Mouse (Mus musculus) layer of hippocampus, postnatal 10 days (tissue): Measurements from ENCODE around the gene Dolpp1. TPM values are rescaled to one million over a fixed set of nuclear protein-coding genes. Genes with fewer than 3 reads are reported as not detected.
A peak's percentile ranks its signal among the peaks of the same experiment; 100 is the strongest.

ENCODE experiments used
- DNase-seq, 2 experiments: peaks; one replicate each; pipeline ENCODE4 v3.0.0; 2021; ENCODE audit warnings: low spot score in 2 of 2
- microRNA-seq, 2 experiments: library from miRNA; unstranded; fragments of <30 nt; microRNA quantifications; one replicate each; pipeline ENCODE4 v1.2.0; 2021
- total RNA-seq, 2 experiments: library from RNA; stranded (reverse); gene quantifications; 2 replicates each; pipeline ENCODE4 v1.2.3; 2021

Gene Dolpp1
- total RNA-seq, 2 experiments from 2014 or later = 31.7 to 37.4 TPM

DNA sequence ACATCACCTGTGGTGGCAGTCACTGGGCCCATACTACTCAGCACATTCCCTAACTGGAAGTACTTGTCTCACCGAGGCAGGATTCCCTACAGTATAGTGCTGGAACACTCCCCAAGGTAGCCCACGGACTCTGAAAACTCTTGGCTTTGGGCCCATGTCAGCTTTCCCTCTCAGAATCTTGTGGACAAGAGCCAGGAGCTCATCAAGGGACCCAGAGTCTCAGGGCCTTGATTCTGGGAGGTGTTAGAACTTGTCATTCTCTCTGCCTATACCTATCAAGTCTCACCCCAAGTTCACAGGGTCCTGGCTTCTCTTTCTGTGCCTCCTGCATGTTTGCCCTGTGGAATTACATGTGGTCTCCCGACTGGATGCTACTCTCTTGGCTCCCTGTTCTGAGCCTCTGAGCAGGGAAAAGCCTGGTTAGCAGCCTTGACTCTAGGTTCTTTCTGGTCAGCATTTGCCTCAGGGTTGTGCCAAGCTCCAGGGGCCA lies 48.2 kb downstream of the Dolpp1 start:
- DNase-seq = no peak

GRCm38 (mm10) chr2:30440701-30441517 lies 48.9 kb downstream of the Dolpp1 start:
- peak; percentile 64 to 71 for DNase-seq

DNA sequence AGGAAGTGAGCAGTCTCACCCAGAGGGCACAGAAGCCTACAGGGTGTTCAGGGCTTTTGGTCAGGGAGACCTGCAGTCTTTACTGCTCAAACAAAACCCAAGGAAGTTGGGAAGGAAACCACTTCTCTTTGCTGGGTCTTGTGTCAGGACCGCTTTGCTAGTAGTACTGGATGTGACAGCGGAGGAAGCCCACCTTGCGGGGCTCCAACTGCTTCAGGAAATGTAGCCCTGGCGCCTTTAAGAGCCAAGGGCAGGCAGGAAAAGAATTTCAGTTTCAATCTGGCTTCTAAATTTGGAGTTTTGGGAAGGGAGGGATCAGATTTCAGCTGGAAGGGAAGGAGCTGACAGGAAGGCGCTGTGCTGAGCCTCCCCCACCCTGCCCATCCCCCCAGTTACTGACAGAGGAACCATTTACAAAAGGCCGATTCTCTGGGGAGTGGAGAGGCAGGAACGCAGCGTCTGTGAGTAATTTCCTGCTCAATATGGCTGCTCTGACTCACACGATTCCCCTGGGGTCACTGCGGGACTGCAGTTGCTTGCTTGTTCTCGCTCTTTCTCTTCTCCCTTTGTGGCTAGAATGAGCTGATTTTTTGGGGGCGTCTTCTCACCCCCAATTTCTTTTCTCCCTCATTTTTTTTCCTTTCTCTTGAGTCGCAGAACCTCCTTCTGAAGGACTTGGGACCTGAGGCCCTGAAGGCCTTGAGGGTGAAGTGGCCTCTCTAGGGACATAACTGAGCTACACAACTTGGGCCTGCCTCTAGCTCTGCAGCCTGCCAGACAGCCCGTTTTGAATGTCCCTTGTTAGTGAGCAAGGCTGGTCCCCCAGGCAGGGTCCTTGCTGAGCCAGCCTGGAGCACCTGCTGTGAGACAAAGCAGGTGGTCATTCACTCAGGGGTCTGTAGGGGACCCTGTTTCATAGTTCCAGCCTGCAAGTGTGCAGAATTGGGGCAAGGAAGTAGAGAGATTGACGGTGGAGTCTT lies 49.8 kb downstream of the Dolpp1 start:
- peak; percentile 61 to 65 for DNase-seq

GRCm38 (mm10) chr2:30442498-30442890 lies 50.4 kb downstream of the Dolpp1 start:
- no peak for DNase-seq

DNA sequence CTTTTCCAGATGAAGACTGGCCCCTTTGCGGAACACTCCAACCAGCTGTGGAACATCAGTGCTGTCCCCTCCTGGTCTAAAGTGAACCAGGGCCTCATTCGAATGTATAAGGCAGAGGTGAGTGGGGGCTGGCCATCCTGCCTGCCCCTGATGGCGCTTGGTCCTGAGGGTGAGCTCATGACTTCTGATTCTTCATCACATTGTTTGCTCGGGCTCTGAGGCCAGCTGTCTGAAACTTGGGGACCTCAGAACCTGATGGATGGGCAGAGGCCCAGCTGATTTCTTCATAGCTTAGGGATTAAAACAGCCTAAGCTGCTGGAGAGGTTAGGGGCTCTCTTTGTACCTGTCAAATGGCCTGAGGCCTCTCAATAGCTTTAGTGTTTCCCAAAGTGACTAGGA lies 51.2 kb downstream of the Dolpp1 start:
- no peak for DNase-seq

DNA sequence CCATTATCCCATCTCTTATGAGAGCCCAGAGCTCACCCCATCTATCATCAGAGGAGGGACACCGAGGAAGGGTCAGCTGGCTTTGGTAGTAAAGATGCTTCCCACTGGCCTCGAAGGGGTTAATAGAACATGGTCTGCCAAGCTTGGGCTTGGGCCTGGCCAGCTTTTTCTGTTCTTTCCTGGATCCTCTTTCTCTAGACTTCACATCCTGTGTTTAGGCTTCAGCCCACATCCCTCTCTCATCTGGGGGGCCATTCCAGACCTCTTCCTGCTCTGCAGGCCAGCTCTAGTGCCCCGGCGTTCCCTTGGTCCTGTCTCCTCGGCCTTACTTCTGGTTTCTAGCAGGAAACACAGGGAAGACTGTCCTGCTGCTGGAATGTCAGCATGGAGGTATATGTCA lies 52.0 kb downstream of the Dolpp1 start:
- no peak for DNase-seq

- no peak for DNase-seq
Observed at GRCm38 (mm10) chr2:30444450-30444849, 52.4 kb downstream of the Dolpp1 start.

DNA sequence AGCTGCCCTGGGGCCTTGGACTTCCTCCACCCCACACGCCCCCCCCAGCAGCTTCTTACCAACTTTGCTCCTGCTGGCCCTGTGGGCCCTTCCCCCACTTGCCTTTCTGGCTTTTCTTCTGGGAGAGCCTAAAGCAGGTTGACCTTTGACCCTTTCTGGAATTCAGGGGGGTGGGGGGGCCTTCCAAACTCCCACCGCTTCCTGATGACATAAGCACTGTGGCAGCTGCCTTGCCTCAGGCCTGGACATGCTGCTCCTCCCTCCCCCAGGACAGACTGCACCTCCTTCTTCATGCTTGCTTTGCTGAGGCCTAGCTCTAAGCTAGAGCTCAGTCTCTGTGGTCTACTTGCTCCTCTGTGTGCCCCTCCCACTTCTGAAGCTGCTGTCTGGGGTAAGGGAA lies 53.3 kb downstream of the Dolpp1 start:
- no peak for DNase-seq

- DNase-seq = no peak
Observed at GRCm38 (mm10) chr2:30446891-30447826, 55.1 kb downstream of the Dolpp1 start.

- DNase-seq = no peak
Observed at GRCm38 (mm10) chr2:30448371-30448770, 56.3 kb downstream of the Dolpp1 start.

Small RNA genes within 50 kb of the gene (microRNA-seq; reads per million reads assigned to microRNA genes)
- 0 reads per million in 2 experiments for gene Gm47292

Other genes starting within 250 kb of the Dolpp1 start
- 10 to 100 TPM; 23.4 to 24.6 TPM for gene Endog, start 220.8 kb upstream of the Dolpp1 start, total RNA-seq
- 10 to 100 TPM; 31.2 to 35.3 TPM for gene Spout1, start 213.8 kb upstream of the Dolpp1 start, total RNA-seq
- 10 to 100 TPM; 16.4 to 17.6 TPM for gene Kyat1, start 186.4 kb upstream of the Dolpp1 start, total RNA-seq
- gene Lrrc8a, start 154.5 kb upstream of the Dolpp1 start, total RNA-seq = 10 to 100 TPM; 54.0 to 55.9 TPM
- gene Gm28035, start 151.7 kb upstream of the Dolpp1 start, total RNA-seq = 1 to 10 TPM; 5.8 to 7.2 TPM
- 10 to 100 TPM; 16.9 to 19.2 TPM for gene Phyhd1, start 126.1 kb upstream of the Dolpp1 start, total RNA-seq
- not detected for gene Gm28038, start 111.2 kb upstream of the Dolpp1 start, total RNA-seq
- 10 to 100 TPM; 23.8 to 24.4 TPM for gene Dolk, start 105.9 kb upstream of the Dolpp1 start, total RNA-seq
- gene Nup188, start 105.9 kb upstream of the Dolpp1 start, total RNA-seq = 10 to 100 TPM; 24.6 to 30.1 TPM
- gene Sh3glb2, start 32.9 kb upstream of the Dolpp1 start, total RNA-seq = 100 to 1,000 TPM; 209 to 233 TPM
- 100 to 1,000 TPM; 101 to 112 TPM for gene Miga2, start 28.0 kb upstream of the Dolpp1 start, total RNA-seq
- gene Crat, start 23.6 kb downstream of the Dolpp1 start, total RNA-seq = 10 to 100 TPM; 39.0 to 41.9 TPM
- gene Ptpa, start 23.8 kb downstream of the Dolpp1 start, total RNA-seq = 100 to 1,000 TPM; 144 to 159 TPM
- gene Ier5l, start 82.0 kb downstream of the Dolpp1 start, total RNA-seq = 1 to 10 TPM; 8.0 to 9.6 TPM
- gene Cstad, start 202.8 kb downstream of the Dolpp1 start, total RNA-seq = 1 to 10 TPM; 4.0 to 6.5 TPM